Mouse (Mus musculus): ENCODE results near the gene Mapkapk3. TPM values are rescaled to one million over a fixed set of nuclear protein-coding genes. Genes with fewer than 3 reads are reported as not detected.

The Mapkapk3 gene
- polyA plus RNA-seq (2012; rRNA removed), result 15.3 and 19.0 TPM in 2 replicates

DNA sequence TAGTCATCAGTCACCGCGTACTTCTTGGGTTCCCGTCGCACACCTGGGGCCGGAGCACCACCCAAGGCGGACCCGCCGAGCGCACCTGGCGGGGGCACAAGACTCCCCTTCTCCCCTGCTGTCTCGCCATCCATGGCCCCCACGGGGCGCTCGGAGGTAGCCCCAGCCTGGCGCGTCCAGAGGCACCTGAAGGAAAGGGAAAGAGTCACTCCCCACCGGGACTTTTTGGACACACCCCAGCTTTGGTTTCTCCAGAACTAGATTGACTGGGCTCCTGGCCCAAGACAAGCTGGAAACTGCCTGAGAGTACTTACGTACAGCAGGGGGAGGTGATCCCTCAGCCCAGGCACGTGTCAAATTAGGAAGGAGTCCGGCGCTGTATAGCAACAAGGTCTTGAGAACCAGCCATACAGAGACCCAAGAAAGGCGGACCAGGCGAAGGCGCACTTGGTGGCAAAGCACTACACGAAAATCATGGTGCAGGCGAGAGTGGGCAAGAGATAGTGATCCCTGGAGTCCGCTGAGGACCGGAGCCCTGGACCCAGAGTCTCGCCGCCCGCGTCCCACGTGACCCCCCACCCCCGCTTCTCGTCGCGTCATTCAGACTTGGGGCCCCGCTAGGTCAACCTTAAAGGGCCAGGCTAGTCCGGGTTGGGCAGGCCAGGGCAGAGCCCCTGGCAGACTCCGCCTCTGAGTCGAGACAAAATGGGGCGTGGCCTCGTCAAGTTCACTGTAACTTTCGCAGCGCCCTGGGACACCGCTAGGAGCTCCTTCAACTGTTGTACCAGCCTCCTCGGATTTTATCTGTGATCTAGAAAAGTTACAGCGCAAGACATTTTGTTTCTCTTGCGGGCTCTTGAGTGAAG, at the start of gene Mapkapk3:
Gene Mapkapk3, minus strand, starts transcription at position 667 of the 866 bp plus-strand sequence.

DNA sequence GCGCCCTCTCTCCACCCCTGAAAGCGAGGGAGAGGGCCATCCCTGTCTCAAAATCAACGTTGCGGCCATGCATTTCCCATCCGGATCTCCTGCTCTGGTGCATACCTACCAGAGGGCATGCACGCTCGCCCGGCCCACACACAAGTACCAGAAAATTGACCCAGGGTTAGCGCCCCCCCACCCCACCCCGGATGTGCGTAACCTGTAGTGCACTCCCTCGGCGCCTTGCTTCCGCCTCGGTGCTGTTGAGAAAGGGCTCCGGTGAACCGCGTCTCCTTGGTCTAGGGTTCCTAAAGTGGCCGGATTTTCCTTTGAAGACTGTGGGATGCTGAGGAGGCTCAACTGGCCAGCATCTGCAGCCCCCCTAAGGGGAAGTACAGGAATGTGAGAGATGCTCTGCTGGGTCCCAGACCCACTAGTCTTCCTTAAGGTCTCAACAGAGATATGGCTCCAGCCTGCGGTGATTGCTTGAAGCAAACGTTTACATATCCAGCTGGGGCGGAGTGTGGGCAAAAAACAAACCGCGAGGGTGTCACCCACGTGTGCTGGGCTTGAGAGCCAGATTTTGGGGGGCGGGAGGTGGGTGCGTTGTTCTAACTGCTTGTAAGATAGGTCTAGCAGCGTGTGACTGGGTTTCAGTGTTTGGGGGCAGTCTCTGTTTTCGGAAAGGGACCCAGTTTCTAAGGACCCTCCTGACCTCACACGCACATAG, 48.7 kb upstream of the Mapkapk3 start, which contains the start of gene Hemk1:
Gene Hemk1, minus strand, starts transcription at position 179 of the 712 bp plus-strand sequence.

DNA sequence AAGGTAGTCTGAATTCAATTTTAAA, 6.2 kb upstream of the Mapkapk3 start, which contains the start of gene Cish:
Gene Cish, plus strand, starts transcription at position 11 of the 25 bp plus-strand sequence.

DNA sequence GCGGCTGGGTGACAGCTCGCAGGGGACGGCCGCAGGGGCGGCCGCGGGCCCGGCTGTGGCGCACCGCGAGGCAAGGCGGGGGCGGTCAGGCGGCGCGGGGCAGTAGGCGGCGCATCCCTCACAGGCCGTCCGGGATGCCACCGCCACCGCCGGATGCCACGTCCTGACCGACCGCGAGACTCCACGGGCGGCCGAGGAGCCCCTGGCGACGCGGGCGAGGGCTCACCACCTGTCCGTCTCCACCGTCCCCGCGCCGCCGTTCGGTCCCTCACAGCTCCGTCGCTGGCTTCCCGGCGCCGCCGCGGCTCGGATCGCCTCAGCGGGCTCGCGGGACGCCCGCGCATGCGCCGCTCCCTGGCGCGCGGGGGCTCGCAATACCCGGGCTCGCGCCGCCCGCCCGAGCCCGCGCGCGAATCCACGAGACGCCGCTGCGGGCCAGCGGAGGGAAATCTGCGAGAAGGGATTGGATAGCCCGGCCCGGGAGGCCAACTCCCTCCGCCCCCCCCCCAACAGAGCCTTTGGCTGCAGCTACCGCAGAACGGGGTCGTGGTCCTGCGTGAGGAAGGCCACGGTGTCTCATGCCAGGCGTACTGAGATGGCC, 58.0 kb downstream of the Mapkapk3 start, which contains the start of gene Dock3:
Gene Dock3, minus strand, starts transcription at position 371 of the 601 bp plus-strand sequence.

Other genes with a start within 250 kb of the Mapkapk3 start
- gene Dock3, start 58.0 kb downstream of the Mapkapk3 start, polyA plus RNA-seq (2012; rRNA removed), result 0.76 and 2.4 TPM in 2 replicates
- gene Cish, start 6.1 kb upstream of the Mapkapk3 start, polyA plus RNA-seq (2012; rRNA removed), result 34.6 and 41.0 TPM in 2 replicates
- 12.3 and 12.5 TPM in 2 replicates for gene Hemk1, start 48.5 kb upstream of the Mapkapk3 start, polyA plus RNA-seq (2012; rRNA removed)
- gene 6430571L13Rik, start 50.7 kb upstream of the Mapkapk3 start, polyA plus RNA-seq (2012; rRNA removed), result 0.38 and 0.41 TPM in 2 replicates
- gene Cacna2d2, start 109.7 kb upstream of the Mapkapk3 start, polyA plus RNA-seq (2012; rRNA removed), result 3.3 and 4.3 TPM in 2 replicates
- 32.7 and 37.1 TPM in 2 replicates for gene Tmem115, start 244.1 kb upstream of the Mapkapk3 start, polyA plus RNA-seq (2012; rRNA removed)

All from stomach, adult 2 months (tissue).